Mouse (Mus musculus) MEL (cell line): ENCODE results near the gene Tnnt2. TPM values are rescaled to one million over a fixed set of nuclear protein-coding genes. Genes with fewer than 3 reads are reported as not detected.
A peak's percentile ranks its signal among the peaks of the same experiment; 100 is the strongest.

Experiments used
- DNase-seq: peaks from one replicate; pipeline ENCODE4 v3.0.0; 2011; ENCODE audit warnings: low read depth, low spot score
- H3K27ac ChIP-seq: 2 replicates; pipeline ENCODE4 v1.5.1; 2012; ENCODE audit warnings: low read depth, mild to moderate bottlenecking, control low read depth, low read length, moderate library complexity; ENCODE audit not compliant: control insufficient read depth
- H3K27me3 ChIP-seq, 2 experiments: fragments of 150-350 bp in 1 of 2; sonication (generic) in 1 of 2; 2 replicates each; pipeline ENCODE4 v1.6.1; 2012; ENCODE audit warnings: low read length in 2 of 2, mild to moderate bottlenecking in 2 of 2, improper control_type of control experiment in 1 of 2, moderate library complexity in 1 of 2; ENCODE audit not compliant: insufficient read depth in 2 of 2, control insufficient read depth in 1 of 2
- H3K36me3 ChIP-seq, 2 experiments: 2 replicates each; pipeline ENCODE4 v1.6.1; 2012 to 2014; ENCODE audit warnings: low read length in 2 of 2, improper control_type of control experiment in 1 of 2, inconsistent platforms in 1 of 2, mild to moderate bottlenecking in 1 of 2; ENCODE audit not compliant: insufficient read depth in 2 of 2, control insufficient read depth in 1 of 2
- H3K4me1 ChIP-seq, 2 experiments: fragments of 150-350 bp in 1 of 2; sonication (generic) in 1 of 2; 2 replicates each; pipeline ENCODE4 v1.6.1; 2012; ENCODE audit warnings: low read length in 2 of 2, improper control_type of control experiment in 1 of 2, mild to moderate bottlenecking in 1 of 2; ENCODE audit not compliant: insufficient read depth in 2 of 2, control insufficient read depth in 1 of 2
- H3K4me3 ChIP-seq, 2 experiments: fragments of 150-350 bp in 1 of 2; sonication (generic) in 1 of 2; 2 replicates each; pipeline ENCODE4 v1.5.1; 2012; ENCODE audit warnings: low read depth in 2 of 2, low read length in 2 of 2, mild to moderate bottlenecking in 2 of 2, moderate library complexity in 2 of 2, control low read depth in 1 of 2, improper control_type of control experiment in 1 of 2; ENCODE audit not compliant: control insufficient read depth in 1 of 2, insufficient read depth in 1 of 2
- H3K79me2 ChIP-seq: 2 replicates; pipeline ENCODE4 v1.6.1; 2012; ENCODE audit warnings: mild to moderate bottlenecking, low read length, moderate library complexity; ENCODE audit not compliant: control insufficient read depth, poor library complexity, insufficient read depth
- H3K9ac ChIP-seq: 2 replicates; pipeline ENCODE4 v1.6.1; 2012; ENCODE audit warnings: low read depth, mild to moderate bottlenecking, control low read depth, low read length, moderate library complexity; ENCODE audit not compliant: control insufficient read depth, poor library complexity, severe bottlenecking
- H3K9me3 ChIP-seq: fragments of 150-350 bp; sonication (generic); replicated peaks from 2 replicates; pipeline ENCODE4 v1.6.1; 2012; ENCODE audit warnings: mild to moderate bottlenecking, low read length, improper control_type of control experiment, moderate library complexity; ENCODE audit not compliant: insufficient read depth
- CHD1 ChIP-seq: IDR thresholded peaks from 2 replicates; pipeline ENCODE4 v1.6.1; 2012; ENCODE audit warnings: low read depth, mild to moderate bottlenecking, inconsistent platforms, low read length, improper control_type of control experiment
- CHD2 ChIP-seq: IDR thresholded peaks from 2 replicates; pipeline ENCODE4 v1.6.1; 2011; ENCODE audit warnings: low read length, improper control_type of control experiment
- CTCF ChIP-seq, 3 experiments: IDR thresholded peaks in 2 of 3; conservative IDR thresholded peaks in 1 of 3; 2 replicates each; pipeline ENCODE4 v1.5.1; 2011 to 2012; ENCODE audit warnings: low read length in 3 of 3, low read depth in 2 of 3, mild to moderate bottlenecking in 2 of 3, improper control_type of control experiment in 1 of 3, inconsistent platforms in 1 of 3, mixed read lengths in 1 of 3, moderate library complexity in 1 of 3; ENCODE audit not compliant: control insufficient read depth in 1 of 3, insufficient read depth in 1 of 3, poor library complexity in 1 of 3, severe bottlenecking in 1 of 3
- E2F4 ChIP-seq: IDR thresholded peaks from 2 replicates; pipeline ENCODE4 v1.6.1; 2011; ENCODE audit warnings: low read depth, low read length, improper control_type of control experiment, borderline replicate concordance
- ELF1 ChIP-seq: IDR thresholded peaks from 2 replicates; pipeline ENCODE4 v1.6.1; 2014; ENCODE audit warnings: low read depth, mild to moderate bottlenecking, inconsistent platforms, low read length, improper control_type of control experiment, moderate library complexity
- ETS1 ChIP-seq: IDR thresholded peaks from 2 replicates; pipeline ENCODE4 v1.6.1; 2012; ENCODE audit warnings: low read depth, mild to moderate bottlenecking, inconsistent platforms, low read length, improper control_type of control experiment, moderate library complexity
- GABPA ChIP-seq: IDR thresholded peaks from 2 replicates; pipeline ENCODE4 v1.6.1; 2012; ENCODE audit warnings: low read depth, mild to moderate bottlenecking, inconsistent platforms, low read length, improper control_type of control experiment, moderate library complexity
- HCFC1 ChIP-seq: IDR thresholded peaks from 2 replicates; pipeline ENCODE4 v1.6.1; 2012; ENCODE audit warnings: low read depth, mild to moderate bottlenecking, inconsistent platforms, low read length, improper control_type of control experiment, moderate library complexity
- JUND ChIP-seq: IDR thresholded peaks from 2 replicates; pipeline ENCODE4 v1.6.1; 2011; ENCODE audit warnings: low read depth, mild to moderate bottlenecking, improper control_type of control experiment, low read length
- MAFK ChIP-seq: IDR thresholded peaks from 2 replicates; pipeline ENCODE4 v1.6.1; 2011; ENCODE audit warnings: low read depth, mild to moderate bottlenecking, low read length, improper control_type of control experiment, borderline replicate concordance
- MAX ChIP-seq: IDR thresholded peaks from 2 replicates; pipeline ENCODE4 v1.6.1; 2011; ENCODE audit warnings: low read length, improper control_type of control experiment
- MEF2A ChIP-seq: IDR thresholded peaks from 2 replicates; pipeline ENCODE4 v1.6.1; 2014; ENCODE audit warnings: low read depth, mild to moderate bottlenecking, inconsistent platforms, low read length, improper control_type of control experiment; ENCODE audit not compliant: poor library complexity, insufficient replicate concordance, severe bottlenecking; ENCODE audit errors: extremely low read depth
- MYC ChIP-seq: IDR thresholded peaks from 2 replicates; pipeline ENCODE4 v1.6.1; 2011; ENCODE audit warnings: low read depth, mild to moderate bottlenecking, low read length, improper control_type of control experiment, moderate library complexity
- NELFE ChIP-seq: IDR thresholded peaks from 2 replicates; pipeline ENCODE4 v1.6.1; 2011; ENCODE audit warnings: low read depth, low read length, improper control_type of control experiment
- NRF1 ChIP-seq: IDR thresholded peaks from 2 replicates; pipeline ENCODE4 v1.6.1; 2014; ENCODE audit warnings: low read depth, mild to moderate bottlenecking, inconsistent platforms, low read length, improper control_type of control experiment, moderate library complexity; ENCODE audit not compliant: poor library complexity, insufficient read depth, severe bottlenecking
- POLR2A ChIP-seq, 2 experiments: IDR thresholded peaks; 2 replicates each; pipeline ENCODE4 v1.6.1; 2011 to 2012; ENCODE audit warnings: low read length in 2 of 2, mild to moderate bottlenecking in 2 of 2, control low read depth in 1 of 2, improper control_type of control experiment in 1 of 2, low read depth in 1 of 2, moderate library complexity in 1 of 2; ENCODE audit not compliant: control insufficient read depth in 1 of 2, insufficient read depth in 1 of 2, poor library complexity in 1 of 2
- POLR2AphosphoS5 ChIP-seq: IDR thresholded peaks from 2 replicates; pipeline ENCODE4 v1.6.1; 2012; ENCODE audit warnings: low read depth, borderline replicate concordance, mild to moderate bottlenecking, inconsistent platforms, low read length, moderate library complexity, mixed read lengths
- RAD21 ChIP-seq: IDR thresholded peaks from 2 replicates; pipeline ENCODE4 v1.6.1; 2011; ENCODE audit warnings: mild to moderate bottlenecking, low read depth, low read length, improper control_type of control experiment
- RCOR1 ChIP-seq: IDR thresholded peaks from 2 replicates; pipeline ENCODE4 v1.6.1; 2012; ENCODE audit warnings: low read depth, mild to moderate bottlenecking, inconsistent platforms, low read length, improper control_type of control experiment
- SMC3 ChIP-seq: IDR thresholded peaks from 2 replicates; pipeline ENCODE4 v1.6.1; 2011; ENCODE audit warnings: low read depth, low read length, improper control_type of control experiment
- TAL1 ChIP-seq: IDR thresholded peaks from 2 replicates; pipeline ENCODE4 v1.6.1; 2012; ENCODE audit warnings: mild to moderate bottlenecking, inconsistent platforms, low read length, moderate library complexity, mixed read lengths
- TBP ChIP-seq: IDR thresholded peaks from 2 replicates; pipeline ENCODE4 v1.8.0; 2011; ENCODE audit warnings: low read depth, low read length, improper control_type of control experiment
- TCF12 ChIP-seq: IDR thresholded peaks from 2 replicates; pipeline ENCODE4 v1.6.1; 2014; ENCODE audit warnings: low read depth, mild to moderate bottlenecking, inconsistent platforms, low read length, improper control_type of control experiment, moderate library complexity
- UBTF ChIP-seq: IDR thresholded peaks from 2 replicates; pipeline ENCODE4 v1.6.1; 2012; ENCODE audit warnings: low read depth, mild to moderate bottlenecking, inconsistent platforms, low read length, improper control_type of control experiment, moderate library complexity, borderline replicate concordance; ENCODE audit not compliant: insufficient read depth
- USF1 ChIP-seq: IDR thresholded peaks from 2 replicates; pipeline ENCODE4 v1.6.1; 2014; ENCODE audit warnings: low read depth, mild to moderate bottlenecking, inconsistent platforms, low read length, improper control_type of control experiment, moderate library complexity
- ZC3H11A ChIP-seq: IDR thresholded peaks from 2 replicates; pipeline ENCODE4 v1.6.1; 2012; ENCODE audit warnings: low read depth, mild to moderate bottlenecking, inconsistent platforms, low read length, improper control_type of control experiment
- ZKSCAN1 ChIP-seq: IDR thresholded peaks from 2 replicates; pipeline ENCODE4 v1.6.1; 2012; ENCODE audit warnings: low read depth, mild to moderate bottlenecking, inconsistent platforms, low read length, improper control_type of control experiment, moderate library complexity
- polyA plus RNA-seq, 2 experiments: library from polyadenylated mRNA; stranded (reverse) in 1 of 2; unstranded in 1 of 2; fragments of >175 nt in 1 of 2; fragments of >200 nt in 1 of 2; gene quantifications; 2 replicates each; pipeline versions ENCODE4 v1.2.1 to v1.2.4; 2012; ENCODE audit warnings: low replicate concordance in 2 of 2, low read depth in 1 of 2; ENCODE audit not compliant: insufficient read length in 2 of 2, insufficient read depth in 1 of 2, missing spikeins in 1 of 2
- total RNA-seq: library from RNA; depleted of rRNA; stranded (reverse); fragments of 300-350 nt; gene quantifications from 2 replicates; pipeline ENCODE4 v1.2.3, GENCODE M21; 2012; rRNA removed

Gene Tnnt2
- total RNA-seq (not detected in 2 replicates), polyA plus RNA-seq (not detected)

- no peak within 1 kb of the TSS for H3K27ac ChIP-seq
- no peaks in the 10 kb centered on the region for H3K36me3 ChIP-seq
- no peaks in the 10 kb centered on the region for H3K9me3 ChIP-seq
- H3K79me2 ChIP-seq, result no peaks in the 10 kb centered on the region
- H3K27me3 ChIP-seq, result peaks cover 0 to 4% of the 10 kb centered on the region in 2 experiments; a peak in 3 of 4 replicates
- H3K4me3 ChIP-seq, result no peak within 1 kb of the TSS
- DNase-seq, result no peak
- H3K9ac ChIP-seq, result no peak within 1 kb of the TSS
- no peaks in the 10 kb centered on the region for H3K4me1 ChIP-seq
- no peak for TF ChIP-seq MEF2A
- no peak for TF ChIP-seq UBTF
- no peak for TF ChIP-seq ZC3H11A
- TF ChIP-seq CHD1, result no peak
- TF ChIP-seq POLR2A (IDR thresholded peaks at IDR 0.05; ENCODE audit: control insufficient read depth in 1 of 2, insufficient read depth in 1 of 2, low read depth in 1 of 2, low read length in 2 of 2, poor library complexity in 1 of 2), result no peak
- no peak for TF ChIP-seq E2F4
- TF ChIP-seq HCFC1, result no peak
- no peak for TF ChIP-seq MYC
- TF ChIP-seq MAX, result no peak
- no peak for TF ChIP-seq NRF1
- TF ChIP-seq CHD2, result no peak
- no peak for TF ChIP-seq TCF12
- TF ChIP-seq RCOR1, result no peak
- TF ChIP-seq MAFK, result no peak
- no peak for TF ChIP-seq RAD21
- TF ChIP-seq ELF1, result no peak
- no peak for TF ChIP-seq GABPA
These were observed at the start of gene Tnnt2 for GRCm38 (mm10) chr1:135835716-135836483. Gene Tnnt2 (plus strand): TSS chr1:135836354.

- Histone ChIP-seq H3K4me3 (peak overlapping the region; percentile 5 to 12; a peak in 3 of 4 replicates), H3K9ac (peak overlapping the region; percentile 51; the same call in 1 of the 2 replicates), H3K79me2 (no peaks in the 10 kb centered on the region), H3K27ac (no peak overlapping the region), H3K36me3 (no peaks in the 10 kb centered on the region)
- TF ChIP-seq JUND (no peak), POLR2A (IDR thresholded peaks at IDR 0.05; ENCODE audit: control insufficient read depth in 1 of 2, insufficient read depth in 1 of 2, low read depth in 1 of 2, low read length in 2 of 2, poor library complexity in 1 of 2) (no peak), HCFC1 (peak; percentile 62), MAX (no peak), POLR2AphosphoS5 (no peak), SMC3 (peak; percentile 52), NRF1 (no peak), USF1 (no peak), TBP (no peak), TAL1 (no peak), CTCF (IDR thresholded peaks at IDR 0.05 in 2 of 3, conservative IDR thresholded peaks at IDR 0.05 in 1 of 3; ENCODE audit: control insufficient read depth in 1 of 3, insufficient read depth in 1 of 3, low read depth in 2 of 3, low read length in 3 of 3, poor library complexity in 1 of 3, severe bottlenecking in 1 of 3) (peak; percentile 71 to 86 (median 79)), ZKSCAN1 (no peak), MEF2A (no peak), GABPA (no peak), CHD1 (no peak), RAD21 (peak; percentile 34), NELFE (no peak), ETS1 (peak; percentile 11; the same call in 1 of the 2 replicates), UBTF (no peak), MYC (no peak), ELF1 (peak; percentile 73)
- TF ChIP-seq, all 39 proteins: peak for 6
- H3K9me3 ChIP-seq, result no peaks in the 10 kb centered on the region
- H3K27me3 ChIP-seq, result no peaks in the 10 kb centered on the region; a peak in 1 of 4 replicates
- DNase-seq, result peak; percentile 94
- H3K4me1 ChIP-seq, result peaks cover 0 to 9% of the 10 kb centered on the region in 2 experiments; a peak in 2 of 4 replicates
These were observed 48.4 kb upstream of the Tnnt2 start for GRCm38 (mm10) chr1:135787799-135788198.
